Mouse (Mus musculus): ENCODE results near the gene Zfp740. TPM values are rescaled to one million over a fixed set of nuclear protein-coding genes. Genes with fewer than 3 reads are reported as not detected.
A peak's percentile ranks its signal among the peaks of the same experiment; 100 is the strongest.

Zfp740 gene
- total RNA-seq, 2 experiments from 2014 or later: 24.0 to 29.0 TPM

- DNase-seq (ENCODE audit: low spot score): peak; percentile 72
Observed at GRCm38 (mm10) chr15:102247252-102248130, 44.4 kb downstream of the Zfp740 start.

DNA sequence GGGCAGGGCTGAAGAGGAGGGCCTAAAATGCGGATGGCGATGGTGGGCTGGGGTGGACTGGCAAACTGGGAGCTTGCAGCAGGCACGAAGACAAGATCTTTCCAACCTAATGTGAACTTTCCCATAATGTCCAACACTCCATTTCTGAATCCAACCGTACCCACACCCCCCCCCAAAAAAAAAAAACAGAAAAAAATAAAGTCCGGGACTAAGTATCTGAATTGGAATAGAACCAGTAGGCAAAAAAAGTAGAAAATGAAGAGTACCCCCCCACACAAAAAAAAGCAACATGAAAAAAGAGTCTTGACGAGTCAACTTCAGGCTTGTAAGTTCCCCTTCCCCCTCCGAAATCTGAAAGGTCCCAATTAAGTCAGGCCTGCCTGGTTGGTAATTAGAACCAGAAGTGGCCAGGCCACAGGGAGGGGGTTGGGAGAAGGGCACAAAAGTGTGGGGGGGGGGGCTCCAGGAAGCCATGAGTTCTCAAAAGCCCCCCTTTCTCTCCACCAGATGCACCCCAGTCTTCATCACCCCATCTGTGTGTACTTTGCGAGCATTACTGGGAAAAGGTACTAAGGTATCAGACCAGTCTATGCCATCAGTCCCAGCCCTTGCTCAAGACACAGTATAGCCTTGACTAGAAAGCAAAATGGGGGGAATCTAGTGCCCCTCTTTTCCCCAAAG, 45.2 kb downstream of the Zfp740 start:
- DNase-seq (ENCODE audit: low spot score): no peak

- no peak for DNase-seq (ENCODE audit: low spot score)
Observed at GRCm38 (mm10) chr15:102248812-102249191, 45.8 kb downstream of the Zfp740 start.

- DNase-seq (ENCODE audit: low spot score): no peak
Observed at GRCm38 (mm10) chr15:102249251-102249691, 46.2 kb downstream of the Zfp740 start.

DNA sequence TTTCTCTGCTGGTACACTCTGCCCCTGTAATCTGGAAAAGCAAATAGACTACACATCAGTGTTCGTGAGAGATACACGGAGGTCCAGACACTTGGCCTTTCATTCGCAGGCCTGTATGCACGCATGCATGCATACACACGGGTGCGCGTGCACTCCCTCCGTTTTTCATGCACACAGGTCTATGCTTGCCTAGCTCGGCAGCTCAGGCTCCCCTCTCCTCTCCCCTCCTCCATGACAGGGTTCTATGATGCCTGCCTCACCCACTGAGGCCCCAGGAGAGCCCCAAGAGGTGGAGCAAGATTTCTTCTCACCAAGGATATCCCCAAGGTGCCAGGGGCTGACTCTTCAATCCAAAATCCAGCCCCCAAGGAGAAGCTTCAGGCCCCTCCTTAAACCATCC, 46.9 kb downstream of the Zfp740 start:
- DNase-seq (ENCODE audit: low spot score): no peak

GRCm38 (mm10) chr15:102250521-102250920, 47.5 kb downstream of the Zfp740 start:
- no peak for DNase-seq (ENCODE audit: low spot score)

DNA sequence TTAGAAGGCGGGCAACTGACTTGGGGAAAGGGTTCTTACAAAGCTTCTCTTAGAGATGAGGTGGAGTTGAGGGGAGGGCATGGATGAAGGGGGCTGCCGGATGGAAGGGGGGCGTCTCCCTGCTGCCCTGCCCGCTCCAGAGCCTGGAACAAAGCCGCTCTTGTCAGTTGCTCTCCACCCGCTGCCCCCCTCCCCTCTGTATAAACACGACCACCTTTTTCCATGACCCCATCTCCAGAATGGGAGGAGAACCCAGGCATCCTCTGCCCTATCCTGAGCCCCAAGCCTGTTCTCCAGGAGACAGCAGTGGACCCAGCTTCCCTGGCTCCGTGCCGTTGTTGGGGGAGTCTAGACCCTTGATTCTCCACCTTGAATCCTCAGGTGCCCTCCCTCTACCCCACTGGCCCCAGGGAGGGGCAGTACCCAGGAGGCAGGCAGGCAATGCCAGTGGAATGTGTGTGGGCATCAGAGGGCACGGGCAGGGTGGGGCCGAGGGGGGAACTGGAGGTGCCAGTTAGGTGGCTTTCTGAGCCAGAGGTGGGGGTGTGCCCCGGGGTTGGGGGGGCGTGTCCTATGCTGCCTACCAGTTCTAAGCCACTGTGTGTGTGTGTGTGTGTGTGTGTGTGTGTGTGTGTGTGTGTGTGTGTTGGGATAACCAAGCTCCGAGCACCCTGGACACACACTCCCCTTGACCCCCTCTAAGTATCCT, 52.7 kb downstream of the Zfp740 start:
- no peak for DNase-seq (ENCODE audit: low spot score)

DNA sequence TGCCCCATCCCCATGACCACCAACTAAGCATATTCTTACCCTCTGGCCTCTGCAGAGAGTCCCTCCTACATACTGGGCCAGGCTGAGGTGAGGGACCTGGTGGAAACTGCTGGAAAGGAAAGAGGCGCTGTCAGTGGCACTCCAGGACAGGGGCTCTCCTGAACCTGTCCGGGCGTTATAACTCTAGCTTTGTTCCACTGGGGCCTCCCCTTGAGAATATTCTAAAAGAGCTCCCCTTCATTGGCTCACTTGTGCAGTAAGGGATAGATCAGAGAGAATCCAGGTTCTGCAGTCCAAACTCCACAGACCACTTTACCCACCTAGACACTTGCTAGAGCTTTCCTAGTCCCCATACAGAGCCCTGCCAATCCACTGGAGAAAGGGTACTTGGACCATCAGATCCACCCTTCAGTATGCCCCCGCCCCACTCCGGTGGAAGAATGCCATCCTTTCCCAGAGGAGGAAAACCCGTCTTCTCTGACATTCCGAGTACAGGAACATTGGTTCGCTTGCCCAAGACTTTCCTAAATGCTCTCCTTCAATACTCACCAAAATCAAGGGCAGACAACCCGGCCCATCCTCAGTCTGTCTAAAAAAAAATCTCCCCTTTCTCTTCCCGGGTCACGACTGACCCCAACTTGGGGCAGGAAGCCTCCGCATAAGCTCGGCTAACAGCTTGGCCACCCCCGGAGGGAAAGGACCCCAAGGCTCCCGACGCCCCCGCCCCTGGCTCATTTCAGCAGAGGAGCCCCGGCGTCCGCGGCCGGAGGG, 53.6 kb downstream of the Zfp740 start:
- DNase-seq (ENCODE audit: low spot score): no peak

GRCm38 (mm10) chr15:102257202-102258075, 54.4 kb downstream of the Zfp740 start, which contains the start of gene Rarg:
TSS of gene Rarg (minus strand) at chr15:102257517.
- DNase-seq (ENCODE audit: low spot score): no peak

DNA sequence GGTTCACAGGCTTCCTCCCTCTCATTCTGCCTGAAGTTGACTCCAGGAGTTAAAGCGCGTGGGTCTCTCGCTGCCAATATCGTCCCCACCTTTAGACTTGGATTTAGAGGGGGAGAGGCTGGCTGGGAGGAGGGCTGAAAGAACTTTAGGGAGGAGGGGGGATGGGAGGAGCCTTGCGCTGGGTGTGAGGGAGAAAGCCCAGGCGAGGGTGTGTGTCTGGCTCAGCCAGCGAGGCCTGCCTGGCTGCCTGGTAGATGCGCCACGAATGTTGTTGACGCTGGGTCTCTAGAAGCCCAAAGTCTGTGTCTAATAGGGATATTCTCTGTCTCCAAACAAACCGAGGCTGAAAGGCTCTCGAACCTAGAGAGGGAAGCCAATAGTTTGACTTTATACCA, 55.0 kb downstream of the Zfp740 start:
- peak; percentile 71 for DNase-seq (ENCODE audit: low spot score)

DNA sequence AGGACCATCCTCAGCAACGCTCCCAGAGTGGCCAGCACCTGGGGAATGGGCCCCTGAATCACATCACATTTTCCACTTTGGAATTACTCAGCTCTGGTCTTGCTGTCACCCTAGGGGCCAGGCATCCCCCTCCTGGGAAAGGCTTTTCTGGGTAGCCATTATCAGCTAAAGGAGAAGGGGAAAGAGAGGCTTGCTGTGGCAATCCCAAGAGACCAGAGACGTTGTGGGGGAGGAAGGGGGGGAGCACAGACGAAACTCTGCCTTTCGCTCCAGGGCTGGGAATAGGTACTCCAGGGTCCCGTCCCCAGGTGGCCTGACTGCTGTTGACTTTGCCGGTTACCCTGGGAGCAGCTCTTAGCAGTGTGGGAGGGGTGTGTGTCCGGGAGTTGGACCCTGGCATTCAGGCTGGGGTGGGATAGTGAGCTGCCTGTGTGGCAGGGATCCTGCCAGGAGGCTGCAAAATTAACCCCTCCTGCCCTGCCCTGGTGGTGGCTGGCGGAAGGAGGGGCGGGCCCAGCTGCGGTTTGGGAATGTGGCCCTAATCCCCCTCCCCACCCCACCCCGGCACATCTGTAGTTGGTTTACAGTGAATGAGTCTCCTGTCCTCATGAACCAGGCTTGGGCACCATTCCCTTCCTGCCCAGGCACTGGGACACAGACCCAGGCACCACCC, 55.7 kb downstream of the Zfp740 start:
- no peak for DNase-seq (ENCODE audit: low spot score)

GRCm38 (mm10) chr15:102262582-102262981, 59.5 kb downstream of the Zfp740 start:
- no peak for DNase-seq (ENCODE audit: low spot score)

- DNase-seq (ENCODE audit: low spot score): no peak
Observed at GRCm38 (mm10) chr15:102263037-102263436, 60.0 kb downstream of the Zfp740 start.

Other genes starting within 250 kb of the Zfp740 start
- gene Krt78, start 249.0 kb upstream of the Zfp740 start, total RNA-seq (2021): not detected
- gene Krt8, start 198.8 kb upstream of the Zfp740 start, total RNA-seq (2021): under 1 TPM; 0.16 to 0.21 TPM
- gene Krt18, start 175.1 kb upstream of the Zfp740 start, total RNA-seq (2021): 1 to 10 TPM in 1 of 2 experiments, under 1 TPM in 1; 0.48 to 1.1 TPM
- 100 to 1,000 TPM; 224 to 227 TPM for gene Eif4b, start 129.5 kb upstream of the Zfp740 start, total RNA-seq (2021)
- gene Tns2, start 102.8 kb upstream of the Zfp740 start, total RNA-seq (2021): 10 to 100 TPM; 31.3 to 31.6 TPM
- gene Spryd3, start 67.0 kb upstream of the Zfp740 start, total RNA-seq (2021): 1 to 10 TPM; 4.9 to 7.7 TPM
- gene Igfbp6, start 58.9 kb upstream of the Zfp740 start, total RNA-seq (2021): 10 to 100 TPM; 32.2 to 50.3 TPM
- under 1 TPM in 1 of 2 experiments, not detected in 1; 0.09 TPM for gene Soat2, start 52.7 kb upstream of the Zfp740 start, total RNA-seq (2021)
- gene Csad, start 1.5 kb downstream of the Zfp740 start, total RNA-seq (2021): 1 to 10 TPM; 5.9 to 7.8 TPM
- 1 to 10 TPM; 1.1 to 1.2 TPM for gene Itgb7, start 28.7 kb downstream of the Zfp740 start, total RNA-seq (2021)
- gene Rarg, start 54.3 kb downstream of the Zfp740 start, total RNA-seq (2021): 10 to 100 TPM in 1 of 2 experiments, 1 to 10 TPM in 1; 5.9 to 11.6 TPM
- not detected for gene Gm9918, start 67.3 kb downstream of the Zfp740 start, total RNA-seq (2021)
- 10 to 100 TPM; 15.7 to 16.4 TPM for gene Mfsd5, start 76.2 kb downstream of the Zfp740 start, total RNA-seq (2021)
- under 1 TPM; 0.21 to 0.36 TPM for gene Espl1, start 93.0 kb downstream of the Zfp740 start, total RNA-seq (2021)
- gene Pfdn5, start 122.9 kb downstream of the Zfp740 start, total RNA-seq (2021): 100 to 1,000 TPM; 264 to 302 TPM
- gene Myg1, start 128.5 kb downstream of the Zfp740 start, total RNA-seq (2021): 10 to 100 TPM; 12.9 to 20.2 TPM
- gene Aaas, start 147.5 kb downstream of the Zfp740 start, total RNA-seq (2021): 10 to 100 TPM in 1 of 2 experiments, 1 to 10 TPM in 1; 6.6 to 11.4 TPM
- gene Sp7, start 163.9 kb downstream of the Zfp740 start, total RNA-seq (2021): not detected
- gene Sp1, start 202.9 kb downstream of the Zfp740 start, total RNA-seq (2021): 10 to 100 TPM; 16.1 to 19.3 TPM
- 10 to 100 TPM; 11.1 to 17.7 TPM for gene Amhr2, start 242.1 kb downstream of the Zfp740 start, total RNA-seq (2021)